Mouse (Mus musculus) lung, embryonic 16.5 days (tissue): ENCODE results near the gene Grin2b. TPM values are rescaled to one million over a fixed set of nuclear protein-coding genes. Genes with fewer than 3 reads are reported as not detected.

Experiments
- ATAC-seq: fragments of 200-750 bp; cut with Nextera tagmentation; 2 replicates; pipeline ENCODE4 v1.8.0; 2017; ENCODE audit warnings: low read depth, mild to moderate bottlenecking, moderate library complexity
- H3K27ac ChIP-seq: fragments of 300-500 bp; sonication (generic); 2 replicates; pipeline ENCODE4 v1.5.1; 2014; ENCODE audit warnings: mild to moderate bottlenecking, control low read depth, low read length
- H3K27me3 ChIP-seq: fragments of 300-500 bp; sonication (generic); 2 replicates; pipeline ENCODE4 v1.6.1; 2014; ENCODE audit warnings: low read depth, low read length, mixed read lengths; ENCODE audit not compliant: control insufficient read depth, insufficient read depth
- H3K36me3 ChIP-seq: fragments of 300-500 bp; sonication (generic); 2 replicates; pipeline ENCODE4 v1.6.1; 2014; ENCODE audit warnings: low read length; ENCODE audit not compliant: control insufficient read depth, insufficient read depth
- H3K4me1 ChIP-seq: fragments of 300-500 bp; sonication (generic); replicated peaks from 2 replicates; pipeline ENCODE4 v1.6.1; 2014; ENCODE audit warnings: low read length, mixed read lengths; ENCODE audit not compliant: control insufficient read depth, insufficient read depth
- H3K4me2 ChIP-seq: fragments of 300-500 bp; sonication (generic); 2 replicates; pipeline ENCODE4 v1.6.1; 2014; ENCODE audit warnings: low read depth, low read length, control low read depth
- H3K4me3 ChIP-seq: fragments of 300-500 bp; sonication (generic); 2 replicates; pipeline ENCODE4 v1.5.1; 2014; ENCODE audit warnings: mild to moderate bottlenecking, low read length, control low read depth
- H3K9ac ChIP-seq: fragments of 300-500 bp; sonication (generic); 2 replicates; pipeline ENCODE4 v1.6.1; 2014; ENCODE audit warnings: low read length, control low read depth
- H3K9me3 ChIP-seq: fragments of 300-500 bp; sonication (generic); 2 replicates; pipeline ENCODE4 v1.6.1; 2016; ENCODE audit warnings: low read length; ENCODE audit not compliant: control insufficient read depth
- WGBS: fragments of 180-500 bp; shearing (Covaris S2); extraction: QIAGEN DNeasy Blood & Tissue Kit; methylation state at CpG from one replicate; pipeline ENCODE4 v1.1.7; 2014; 5-methylcytosine and 5-hydroxymethylcytosine counted together
- polyA plus RNA-seq: library from polyadenylated mRNA; unstranded; fragments of >200 nt; fragmentation: Nextera tagmentation; extraction: Ambion mirVana; gene quantifications from 2 replicates; pipeline ENCODE4 v1.2.1, GENCODE M21; 2015

Gene Grin2b
- polyA plus RNA-seq, 1 experiment from 2014 or later, result 2.8 TPM

- WGBS, result 31% methylated on average over 8 of the region's 8 CpGs
- Histone ChIP-seq H3K4me3 (no peak overlapping the region), H3K27me3 (no peaks in the 10 kb centered on the region), H3K36me3 (no peaks in the 10 kb centered on the region), H3K4me1 (no peaks in the 10 kb centered on the region), H3K9ac (no peak overlapping the region), H3K9me3 (no peaks in the 10 kb centered on the region), H3K4me2 (no peak overlapping the region), H3K27ac (no peak overlapping the region)
- no peak for ATAC-seq
Measured at GRCm38 (mm10) chr6:135859502-135859901, 313.8 kb downstream of the Grin2b start.

- Histone ChIP-seq H3K9me3 (no peaks in the 10 kb centered on the region), H3K9ac (no peak overlapping the region), H3K27ac (no peak overlapping the region), H3K36me3 (no peaks in the 10 kb centered on the region), H3K4me1 (no peaks in the 10 kb centered on the region), H3K27me3 (no peaks in the 10 kb centered on the region), H3K4me2 (no peak overlapping the region), H3K4me3 (no peak overlapping the region)
- WGBS, result 58% methylated on average over 8 of the region's 8 CpGs
- ATAC-seq, result no peak
Measured at GRCm38 (mm10) chr6:135854173-135854591, 319.1 kb downstream of the Grin2b start.

- 55% methylated on average over 3 of the region's 3 CpGs for WGBS
- Histone ChIP-seq H3K4me2 (no peak overlapping the region), H3K9me3 (no peaks in the 10 kb centered on the region), H3K4me1 (no peaks in the 10 kb centered on the region), H3K4me3 (no peak overlapping the region), H3K9ac (no peak overlapping the region), H3K27me3 (no peaks in the 10 kb centered on the region), H3K36me3 (no peaks in the 10 kb centered on the region), H3K27ac (no peak overlapping the region)
- peak; percentile 71 for ATAC-seq
Measured at GRCm38 (mm10) chr6:135843755-135844154, 329.6 kb downstream of the Grin2b start.

GRCm38 (mm10) chr6:135836353-135836752 lies 337.0 kb downstream of the Grin2b start:
- Histone ChIP-seq H3K27me3 (no peaks in the 10 kb centered on the region), H3K27ac (no peak overlapping the region), H3K4me1 (no peaks in the 10 kb centered on the region; the same call in 1 of the 2 replicates), H3K4me2 (no peak overlapping the region), H3K36me3 (no peaks in the 10 kb centered on the region), H3K9ac (no peak overlapping the region), H3K4me3 (no peak overlapping the region), H3K9me3 (no peaks in the 10 kb centered on the region)
- no peak for ATAC-seq
- WGBS, result 61% methylated on average over 4 of the region's 4 CpGs

GRCm38 (mm10) chr6:135833542-135833941 lies 339.8 kb downstream of the Grin2b start:
- 62% methylated on average over 5 of the region's 5 CpGs for WGBS
- Histone ChIP-seq H3K4me3 (no peak overlapping the region), H3K9me3 (no peaks in the 10 kb centered on the region), H3K27ac (no peak overlapping the region), H3K4me1 (no peaks in the 10 kb centered on the region; the same call in 1 of the 2 replicates), H3K36me3 (no peaks in the 10 kb centered on the region), H3K9ac (no peak overlapping the region), H3K27me3 (no peaks in the 10 kb centered on the region), H3K4me2 (no peak overlapping the region)
- no peak for ATAC-seq

GRCm38 (mm10) chr6:135832041-135832440 lies 341.3 kb downstream of the Grin2b start:
- Histone ChIP-seq H3K36me3 (no peaks in the 10 kb centered on the region), H3K4me3 (no peak overlapping the region), H3K4me1 (no peaks in the 10 kb centered on the region), H3K27me3 (no peaks in the 10 kb centered on the region), H3K4me2 (no peak overlapping the region), H3K9me3 (no peaks in the 10 kb centered on the region), H3K27ac (no peak overlapping the region), H3K9ac (no peak overlapping the region)
- WGBS, result 75% methylated on average over 3 of the region's 3 CpGs
- ATAC-seq, result no peak

- Histone ChIP-seq H3K9me3 (no peaks in the 10 kb centered on the region), H3K4me2 (no peak overlapping the region), H3K36me3 (no peaks in the 10 kb centered on the region), H3K27ac (no peak overlapping the region), H3K4me1 (no peaks in the 10 kb centered on the region), H3K4me3 (no peak overlapping the region), H3K27me3 (no peaks in the 10 kb centered on the region), H3K9ac (no peak overlapping the region)
- WGBS, result 94% methylated on average over 1 of the region's 1 CpGs
- no peak for ATAC-seq
Measured at GRCm38 (mm10) chr6:135831032-135831431, 342.3 kb downstream of the Grin2b start.

- H3K9ac ChIP-seq, result no peak overlapping the region
- no peaks in the 10 kb centered on the region for H3K36me3 ChIP-seq
- no peak overlapping the region for H3K4me3 ChIP-seq
- H3K27me3 ChIP-seq, result no peaks in the 10 kb centered on the region
- 87% methylated on average over 7 of the region's 7 CpGs for WGBS
- H3K9me3 ChIP-seq, result no peaks in the 10 kb centered on the region
- H3K4me1 ChIP-seq, result no peaks in the 10 kb centered on the region
- no peak overlapping the region for H3K4me2 ChIP-seq
- ATAC-seq, result no peak
- no peak overlapping the region for H3K27ac ChIP-seq
Measured at GRCm38 (mm10) chr6:135829458-135829857, 343.9 kb downstream of the Grin2b start.

GRCm38 (mm10) chr6:135828976-135829375 lies 344.3 kb downstream of the Grin2b start:
- H3K9ac ChIP-seq, result no peak overlapping the region
- H3K9me3 ChIP-seq, result no peaks in the 10 kb centered on the region
- H3K4me2 ChIP-seq, result no peak overlapping the region
- H3K27ac ChIP-seq, result no peak overlapping the region
- no peaks in the 10 kb centered on the region for H3K36me3 ChIP-seq
- no peaks in the 10 kb centered on the region for H3K4me1 ChIP-seq
- H3K27me3 ChIP-seq, result no peaks in the 10 kb centered on the region
- H3K4me3 ChIP-seq, result no peak overlapping the region
- WGBS, result 44% methylated on average over 4 of the region's 4 CpGs
- ATAC-seq, result no peak

- H3K9ac ChIP-seq, result no peak overlapping the region
- whole genome bisulfite sequencing, result 19% methylated on average over 4 of the region's 4 CpGs
- H3K4me2 ChIP-seq, result no peak overlapping the region
- H3K36me3 ChIP-seq, result no peaks in the 10 kb centered on the region
- no peaks in the 10 kb centered on the region for H3K27me3 ChIP-seq
- H3K4me3 ChIP-seq, result no peak overlapping the region
- H3K27ac ChIP-seq, result no peak overlapping the region
- no peaks in the 10 kb centered on the region for H3K9me3 ChIP-seq
- no peak for ATAC-seq
- H3K4me1 ChIP-seq, result no peaks in the 10 kb centered on the region
Measured at GRCm38 (mm10) chr6:135827942-135828341, 345.4 kb downstream of the Grin2b start.
